Mouse (Mus musculus): ENCODE measurements around the gene Prkce. TPM values are rescaled to one million over a fixed set of nuclear protein-coding genes. Genes with fewer than 3 reads are reported as not detected.

Gene Prkce
- total RNA-seq (2014; rRNA removed; ENCODE audit: low replicate concordance) (12.6 and 14.8 TPM in 2 replicates), polyA plus RNA-seq (2015; fragmentation: Nextera tagmentation; extraction: Ambion mirVana) (7.8 and 8.1 TPM in 2 replicates)

GRCm38 (mm10) chr17:86167320-86168230, at the start of gene Prkce:
Gene Prkce (plus strand): TSS chr17:86167785.
- H3K4me2 ChIP-seq (ENCODE audit: low read depth, low read length): peak within 1 kb of the TSS; percentile 97
- peaks cover 31% of the 10 kb centered on the region for H3K4me1 ChIP-seq (ENCODE audit: control insufficient read depth, insufficient read depth)
- no peaks in the 10 kb centered on the region for H3K36me3 ChIP-seq (replicated peaks; ENCODE audit: control insufficient read depth, insufficient read depth, low read length)
- peak; percentile 62 for ATAC-seq (ENCODE audit: insufficient read depth, low read depth)
- peak within 1 kb of the TSS; percentile 68 for H3K4me3 ChIP-seq (ENCODE audit: low read depth, low read length)
- no peaks in the 10 kb centered on the region for H3K27me3 ChIP-seq (ENCODE audit: control insufficient read depth, insufficient read depth, low read length)
- under 1% methylated on average over 81 of the region's 115 CpGs for WGBS
- peak within 1 kb of the TSS; percentile 75 for H3K9ac ChIP-seq (replicated peaks; ENCODE audit: low read depth, low read length)
- peak within 1 kb of the TSS; percentile 96 for H3K27ac ChIP-seq (ENCODE audit: low read depth)
- TF ChIP-seq CTCF (IDR thresholded peaks at IDR 0.05; ENCODE audit: low read depth) (peak; percentile 36), EP300 (IDR thresholded peaks at IDR 0.05; ENCODE audit: low read depth) (peak; percentile 75)
- peak; percentile 90 for DNase-seq (ENCODE audit: low spot score)
- no peaks in the 10 kb centered on the region for H3K9me3 ChIP-seq (replicated peaks; ENCODE audit: control insufficient read depth, low read length)

- no peaks in the 10 kb centered on the region for H3K9me3 ChIP-seq (replicated peaks; ENCODE audit: control insufficient read depth, low read length)
- H3K4me2 ChIP-seq (ENCODE audit: low read depth, low read length): no peak overlapping the region
- peaks cover 34% of the 10 kb centered on the region for H3K36me3 ChIP-seq (replicated peaks; ENCODE audit: control insufficient read depth, insufficient read depth, low read length)
- 79% methylated on average over 3 of the region's 3 CpGs for WGBS
- no peaks in the 10 kb centered on the region for H3K4me1 ChIP-seq (ENCODE audit: control insufficient read depth, insufficient read depth)
- no peak overlapping the region for H3K27ac ChIP-seq (ENCODE audit: low read depth)
- H3K27me3 ChIP-seq (ENCODE audit: control insufficient read depth, insufficient read depth, low read length): no peaks in the 10 kb centered on the region
- DNase-seq (ENCODE audit: low spot score): no peak
- TF ChIP-seq CTCF (IDR thresholded peaks at IDR 0.05; ENCODE audit: low read depth) (no peak), EP300 (IDR thresholded peaks at IDR 0.05; ENCODE audit: low read depth) (no peak)
- no peak overlapping the region for H3K4me3 ChIP-seq (ENCODE audit: low read depth, low read length)
- H3K9ac ChIP-seq (replicated peaks; ENCODE audit: low read depth, low read length): no peak overlapping the region
- ATAC-seq (ENCODE audit: insufficient read depth, low read depth): no peak
These were observed 44.4 kb upstream of the Prkce start for GRCm38 (mm10) chr17:86123146-86123545.

- no peaks in the 10 kb centered on the region for H3K4me1 ChIP-seq (ENCODE audit: control insufficient read depth, insufficient read depth)
- H3K4me2 ChIP-seq (ENCODE audit: low read depth, low read length): no peak overlapping the region
- H3K36me3 ChIP-seq (replicated peaks; ENCODE audit: control insufficient read depth, insufficient read depth, low read length): peaks cover 37% of the 10 kb centered on the region
- DNase-seq (ENCODE audit: low spot score): peak; percentile 46
- WGBS: 42% methylated on average over 5 of the region's 5 CpGs
- no peak overlapping the region for H3K9ac ChIP-seq (replicated peaks; ENCODE audit: low read depth, low read length)
- H3K27me3 ChIP-seq (ENCODE audit: control insufficient read depth, insufficient read depth, low read length): no peaks in the 10 kb centered on the region
- peak; percentile 47; the same call in 1 of the 2 replicates for ATAC-seq (ENCODE audit: insufficient read depth, low read depth)
- H3K9me3 ChIP-seq (replicated peaks; ENCODE audit: control insufficient read depth, low read length): no peaks in the 10 kb centered on the region
- no peak overlapping the region for H3K4me3 ChIP-seq (ENCODE audit: low read depth, low read length)
- no peak for TF ChIP-seq EP300 (IDR thresholded peaks at IDR 0.05; ENCODE audit: low read depth)
- peak; percentile 38 for TF ChIP-seq CTCF (IDR thresholded peaks at IDR 0.05; ENCODE audit: low read depth)
- no peak overlapping the region for H3K27ac ChIP-seq (ENCODE audit: low read depth)
These were observed 41.7 kb upstream of the Prkce start for GRCm38 (mm10) chr17:86125908-86126307.

- 81% methylated on average over 5 of the region's 5 CpGs for WGBS
- Histone ChIP-seq H3K4me3 (ENCODE audit: low read depth, low read length) (no peak overlapping the region), H3K27ac (ENCODE audit: low read depth) (no peak overlapping the region), H3K27me3 (ENCODE audit: control insufficient read depth, insufficient read depth, low read length) (no peaks in the 10 kb centered on the region), H3K9ac (replicated peaks; ENCODE audit: low read depth, low read length) (no peak overlapping the region), H3K9me3 (replicated peaks; ENCODE audit: control insufficient read depth, low read length) (no peaks in the 10 kb centered on the region), H3K36me3 (replicated peaks; ENCODE audit: control insufficient read depth, insufficient read depth, low read length) (peaks cover 24% of the 10 kb centered on the region), H3K4me1 (ENCODE audit: control insufficient read depth, insufficient read depth) (no peaks in the 10 kb centered on the region), H3K4me2 (ENCODE audit: low read depth, low read length) (no peak overlapping the region)
- no peak for ATAC-seq (ENCODE audit: insufficient read depth, low read depth)
- no peak for DNase-seq (ENCODE audit: low spot score)
- TF ChIP-seq CTCF (IDR thresholded peaks at IDR 0.05; ENCODE audit: low read depth) (no peak), EP300 (IDR thresholded peaks at IDR 0.05; ENCODE audit: low read depth) (no peak)
These were observed 39.4 kb upstream of the Prkce start for GRCm38 (mm10) chr17:86128198-86128597.

GRCm38 (mm10) chr17:86132534-86132933, 35.1 kb upstream of the Prkce start:
- Histone ChIP-seq H3K27ac (ENCODE audit: low read depth) (no peak overlapping the region), H3K4me1 (ENCODE audit: control insufficient read depth, insufficient read depth) (no peaks in the 10 kb centered on the region), H3K9ac (replicated peaks; ENCODE audit: low read depth, low read length) (no peak overlapping the region), H3K4me2 (ENCODE audit: low read depth, low read length) (no peak overlapping the region), H3K36me3 (replicated peaks; ENCODE audit: control insufficient read depth, insufficient read depth, low read length) (peaks cover 31% of the 10 kb centered on the region), H3K4me3 (ENCODE audit: low read depth, low read length) (no peak overlapping the region), H3K27me3 (ENCODE audit: control insufficient read depth, insufficient read depth, low read length) (no peaks in the 10 kb centered on the region), H3K9me3 (replicated peaks; ENCODE audit: control insufficient read depth, low read length) (no peaks in the 10 kb centered on the region)
- WGBS: 67% methylated on average over 5 of the region's 5 CpGs
- ATAC-seq (ENCODE audit: insufficient read depth, low read depth) (no peak), DNase-seq (ENCODE audit: low spot score) (no peak)
- TF ChIP-seq EP300 (IDR thresholded peaks at IDR 0.05; ENCODE audit: low read depth) (no peak), CTCF (IDR thresholded peaks at IDR 0.05; ENCODE audit: low read depth) (peak; percentile 49)
